Mouse (Mus musculus) bone marrow, adult 2 months (tissue): Measurements from ENCODE around the gene Pf4.

Experiments used
- CTCF ChIP-seq: fragments of 200-500 bp; IDR thresholded peaks from 2 replicates; pipeline ENCODE4 v1.5.1; 2011; ENCODE audit warnings: low read length, control low read depth; ENCODE audit not compliant: control insufficient read depth, insufficient read depth
- POLR2A ChIP-seq: fragments of 200-500 bp; IDR thresholded peaks from 2 replicates; pipeline ENCODE4 v1.6.1; 2011; ENCODE audit warnings: low read depth, mild to moderate bottlenecking, control low read depth, low read length, borderline replicate concordance; ENCODE audit not compliant: control insufficient read depth

GRCm38 (mm10) chr5:90807176-90807950 is 35.1 kb downstream of the Pf4 start:
- TF ChIP-seq POLR2A, result no peak
- TF ChIP-seq CTCF, result no peak
